Mouse (Mus musculus): ENCODE measurements around the gene Frat2. TPM values are rescaled to one million over a fixed set of nuclear protein-coding genes. Genes with fewer than 3 reads are reported as not detected.

Frat2 gene
- polyA plus RNA-seq, 1 experiment, result 1.3 TPM

DNA sequence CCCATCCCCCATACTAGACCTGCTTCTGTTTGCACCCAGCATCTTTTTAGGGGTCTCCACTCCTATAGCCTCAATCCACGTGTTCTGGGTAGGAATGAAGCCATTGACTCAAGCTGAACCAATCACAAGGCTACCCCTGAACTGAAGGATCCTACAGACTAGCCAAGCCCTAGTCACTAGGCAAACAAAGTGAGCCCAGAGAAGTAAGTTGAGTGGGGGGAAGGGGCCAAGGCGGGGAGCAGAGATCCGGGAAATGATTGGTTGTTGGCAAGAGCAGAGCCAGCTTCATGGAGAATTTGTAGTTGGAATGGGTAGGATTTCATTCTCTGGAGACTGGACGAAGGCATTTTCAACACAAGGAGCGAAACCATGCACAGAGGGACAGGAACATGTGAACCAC, 31.0 kb downstream of the Frat2 start:
- H3K4me3 ChIP-seq (ENCODE audit: insufficient read depth, low read depth, low read length), result peak overlapping the region; percentile 15; the same call in 1 of the 2 replicates
- H3K4me1 ChIP-seq (ENCODE audit: control insufficient read depth, insufficient read depth, insufficient read length, low read length), result 0 out of 2 replicates have a peak, but pooled peaks cover 5% of the 10 kb centered on the region
- H3K27ac ChIP-seq (replicated peaks; ENCODE audit: low read depth, low read length), result peak overlapping the region; percentile 81

DNA sequence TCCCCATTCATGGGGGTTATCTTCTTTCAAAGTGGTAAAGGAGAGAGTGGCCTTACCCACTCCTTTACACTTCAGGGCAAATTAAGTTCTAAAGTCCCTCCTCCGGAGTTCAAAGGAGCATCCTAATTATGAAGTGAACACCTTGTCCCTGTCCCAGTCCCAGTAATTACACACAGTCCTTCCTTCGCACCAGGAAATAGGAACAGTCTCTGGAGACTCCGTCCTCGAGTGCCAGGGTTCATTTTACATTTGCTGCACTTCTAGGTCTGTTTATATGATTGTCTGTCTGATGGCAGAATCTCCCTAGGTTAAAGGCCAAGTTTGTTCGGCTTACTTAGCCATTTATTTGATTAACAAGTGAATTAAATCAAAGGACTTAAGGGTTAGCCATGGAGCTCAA, 31.5 kb downstream of the Frat2 start:
- peak overlapping the region; percentile 81 for H3K27ac ChIP-seq (replicated peaks; ENCODE audit: low read depth, low read length)
- no peak overlapping the region for H3K4me3 ChIP-seq (ENCODE audit: insufficient read depth, low read depth, low read length)
- 0 out of 2 replicates have a peak, but pooled peaks cover 5% of the 10 kb centered on the region for H3K4me1 ChIP-seq (ENCODE audit: control insufficient read depth, insufficient read depth, insufficient read length, low read length)

- H3K4me3 ChIP-seq (ENCODE audit: insufficient read depth, low read depth, low read length), result no peak overlapping the region
- H3K27ac ChIP-seq (replicated peaks; ENCODE audit: low read depth, low read length), result no peak overlapping the region
- H3K4me1 ChIP-seq (ENCODE audit: control insufficient read depth, insufficient read depth, insufficient read length, low read length), result peaks cover 5% of the 10 kb centered on the region; the same call in 1 of the 2 replicates
Observed at GRCm38 (mm10) chr19:41813374-41813773, 34.6 kb downstream of the Frat2 start.

- H3K27ac ChIP-seq (replicated peaks; ENCODE audit: low read depth, low read length), result peak overlapping the region; percentile 48
- peaks cover 5% of the 10 kb centered on the region; the same call in 1 of the 2 replicates for H3K4me1 ChIP-seq (ENCODE audit: control insufficient read depth, insufficient read depth, insufficient read length, low read length)
- no peak overlapping the region for H3K4me3 ChIP-seq (ENCODE audit: insufficient read depth, low read depth, low read length)
Observed at GRCm38 (mm10) chr19:41812525-41812924, 35.4 kb downstream of the Frat2 start.

- Histone ChIP-seq H3K4me1 (ENCODE audit: control insufficient read depth, insufficient read depth, insufficient read length, low read length) (peaks cover 5% of the 10 kb centered on the region; the same call in 1 of the 2 replicates), H3K4me3 (ENCODE audit: insufficient read depth, low read depth, low read length) (no peak overlapping the region), H3K27ac (replicated peaks; ENCODE audit: low read depth, low read length) (no peak overlapping the region)
Observed at GRCm38 (mm10) chr19:41810074-41810473, 37.9 kb downstream of the Frat2 start.

GRCm38 (mm10) chr19:41808104-41808634, 39.8 kb downstream of the Frat2 start:
- Histone ChIP-seq H3K4me3 (ENCODE audit: insufficient read depth, low read depth, low read length) (no peak overlapping the region), H3K4me1 (ENCODE audit: control insufficient read depth, insufficient read depth, insufficient read length, low read length) (peaks cover 5% of the 10 kb centered on the region; the same call in 1 of the 2 replicates), H3K27ac (replicated peaks; ENCODE audit: low read depth, low read length) (no peak overlapping the region)

- Histone ChIP-seq H3K4me1 (ENCODE audit: control insufficient read depth, insufficient read depth, insufficient read length, low read length) (no peaks in the 10 kb centered on the region; the same call in 1 of the 2 replicates), H3K4me3 (ENCODE audit: insufficient read depth, low read depth, low read length) (no peak overlapping the region), H3K27ac (replicated peaks; ENCODE audit: low read depth, low read length) (no peak overlapping the region)
Observed at GRCm38 (mm10) chr19:41807497-41807896, 40.4 kb downstream of the Frat2 start.

DNA sequence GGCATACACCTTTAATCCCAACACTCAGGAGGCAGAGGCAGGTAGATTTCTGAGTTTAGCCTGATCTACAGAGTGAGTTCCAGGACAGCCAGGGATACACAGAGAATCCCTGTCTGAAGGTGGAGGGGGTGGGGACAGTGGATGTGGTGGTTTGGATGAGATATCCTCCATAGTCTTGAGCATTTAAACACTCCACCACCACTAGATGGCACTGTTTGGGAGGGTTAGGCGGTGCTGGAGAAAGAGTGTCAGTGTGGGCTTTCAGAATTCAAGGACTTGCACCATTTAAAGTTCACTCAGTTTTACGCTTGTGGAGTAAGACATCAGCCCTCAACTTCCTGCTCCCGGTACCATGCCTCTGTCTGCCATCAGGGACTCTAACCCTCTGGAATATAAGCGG, 42.1 kb downstream of the Frat2 start:
- no peaks in the 10 kb centered on the region; the same call in 1 of the 2 replicates for H3K4me1 ChIP-seq (ENCODE audit: control insufficient read depth, insufficient read depth, insufficient read length, low read length)
- H3K4me3 ChIP-seq (ENCODE audit: insufficient read depth, low read depth, low read length), result no peak overlapping the region
- no peak overlapping the region for H3K27ac ChIP-seq (replicated peaks; ENCODE audit: low read depth, low read length)

GRCm38 (mm10) chr19:41803322-41803721, 44.6 kb downstream of the Frat2 start:
- no peak overlapping the region for H3K4me3 ChIP-seq (ENCODE audit: insufficient read depth, low read depth, low read length)
- no peak overlapping the region for H3K27ac ChIP-seq (replicated peaks; ENCODE audit: low read depth, low read length)
- no peaks in the 10 kb centered on the region; the same call in 1 of the 2 replicates for H3K4me1 ChIP-seq (ENCODE audit: control insufficient read depth, insufficient read depth, insufficient read length, low read length)

GRCm38 (mm10) chr19:41801742-41802369, 46.1 kb downstream of the Frat2 start, which contains the start of gene Arhgap19:
Gene Arhgap19 (minus strand): TSS chr19:41802047.
- Histone ChIP-seq H3K27ac (replicated peaks; ENCODE audit: low read depth, low read length) (no peak within 1 kb of the TSS), H3K4me3 (ENCODE audit: insufficient read depth, low read depth, low read length) (peak within 1 kb of the TSS; percentile 81), H3K4me1 (ENCODE audit: control insufficient read depth, insufficient read depth, insufficient read length, low read length) (peaks cover under 1% of the 10 kb centered on the region; the same call in 1 of the 2 replicates)

GRCm38 (mm10) chr19:41800986-41801741, 46.8 kb downstream of the Frat2 start:
- Histone ChIP-seq H3K27ac (replicated peaks; ENCODE audit: low read depth, low read length) (no peak overlapping the region), H3K4me1 (ENCODE audit: control insufficient read depth, insufficient read depth, insufficient read length, low read length) (peaks cover 2% of the 10 kb centered on the region; the same call in 1 of the 2 replicates)

GRCm38 (mm10) chr19:41800451-41800850, 47.5 kb downstream of the Frat2 start:
- no peak overlapping the region for H3K27ac ChIP-seq (replicated peaks; ENCODE audit: low read depth, low read length)
- peaks cover 2% of the 10 kb centered on the region; the same call in 1 of the 2 replicates for H3K4me1 ChIP-seq (ENCODE audit: control insufficient read depth, insufficient read depth, insufficient read length, low read length)
- H3K4me3 ChIP-seq (ENCODE audit: insufficient read depth, low read depth, low read length), result no peak overlapping the region; the same call in 1 of the 2 replicates

More at GRCm38 (mm10) chr19:41800986-41801741, 46.8 kb downstream of the Frat2 start:
- H3K4me3 ChIP-seq (ENCODE audit: insufficient read depth, low read depth, low read length), result peak overlapping the region; percentile 81

DNA sequence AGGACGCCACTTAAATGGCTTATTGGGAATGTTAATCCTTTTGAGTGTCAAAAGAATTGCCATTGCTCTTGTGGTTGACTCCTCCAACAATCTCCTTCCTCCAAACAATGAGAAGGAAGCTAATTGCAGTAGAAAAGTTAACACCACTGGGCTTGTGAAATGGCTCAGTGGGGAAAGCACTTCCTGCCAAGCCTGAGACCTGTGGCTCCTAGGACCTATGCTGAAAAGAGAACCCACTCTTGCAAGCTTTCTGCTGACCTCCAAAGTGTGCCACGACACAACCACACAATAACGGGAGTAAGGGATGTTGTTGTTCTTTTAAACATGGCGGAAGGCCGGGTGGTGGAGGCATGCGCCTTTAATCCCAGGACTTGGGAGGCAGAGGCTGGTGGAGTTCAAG, 50.4 kb downstream of the Frat2 start:
- Histone ChIP-seq H3K4me1 (ENCODE audit: control insufficient read depth, insufficient read depth, insufficient read length, low read length) (peaks cover 2% of the 10 kb centered on the region; the same call in 1 of the 2 replicates), H3K27ac (replicated peaks; ENCODE audit: low read depth, low read length) (no peak overlapping the region), H3K4me3 (ENCODE audit: insufficient read depth, low read depth, low read length) (no peak overlapping the region)

DNA sequence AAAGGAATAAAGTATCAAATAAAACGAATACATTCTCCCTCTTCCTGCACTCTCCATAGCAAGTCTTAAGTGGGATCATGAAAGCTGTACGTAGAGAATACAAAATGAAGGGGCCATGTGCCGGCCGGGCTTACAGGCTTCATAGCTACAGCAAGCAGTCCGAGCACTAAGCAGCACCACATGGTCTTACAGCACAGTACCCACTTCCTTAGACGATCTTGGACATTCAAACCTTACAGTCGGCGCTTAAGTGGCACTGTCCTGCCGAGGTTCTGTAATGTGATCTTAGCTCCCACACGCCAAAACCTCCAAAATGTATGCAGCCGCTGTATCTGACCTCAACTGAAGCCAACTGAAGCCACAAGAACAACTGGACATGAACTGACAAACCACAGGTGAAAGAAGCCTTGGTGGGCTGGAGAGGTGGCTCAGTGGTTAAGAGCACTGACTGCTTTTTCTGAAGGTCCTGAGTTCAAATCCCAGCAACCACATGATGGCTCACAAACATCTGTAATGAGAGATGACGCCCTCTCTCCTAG, 51.1 kb downstream of the Frat2 start:
- H3K4me3 ChIP-seq (ENCODE audit: insufficient read depth, low read depth, low read length), result no peak overlapping the region
- peaks cover 2% of the 10 kb centered on the region; the same call in 1 of the 2 replicates for H3K4me1 ChIP-seq (ENCODE audit: control insufficient read depth, insufficient read depth, insufficient read length, low read length)
- no peak overlapping the region for H3K27ac ChIP-seq (replicated peaks; ENCODE audit: low read depth, low read length)

Measured in brown adipose tissue, adult 24 weeks (tissue).